Mouse (Mus musculus) splenic B cell, adult 2 months (primary cell): ENCODE measurements around the gene Clip1.

Experiments
- DNase-seq: peaks from one replicate; pipeline ENCODE4 v3.0.0-alpha.2; 2011; ENCODE audit warnings: low read depth, low spot score
- H3K27me3 ChIP-seq: 2 replicates; pipeline ENCODE4 v1.6.1; 2012; ENCODE audit warnings: mild to moderate bottlenecking, low read length, moderate library complexity, mixed read lengths; ENCODE audit not compliant: control insufficient read depth, poor library complexity, insufficient read depth, severe bottlenecking
- H3K36me3 ChIP-seq: 2 replicates; pipeline ENCODE4 v1.6.1; 2012; ENCODE audit warnings: mild to moderate bottlenecking, low read length, moderate library complexity, mixed read lengths; ENCODE audit not compliant: control insufficient read depth, poor library complexity, insufficient read depth, severe bottlenecking

Clip1 gene

GRCm38 (mm10) chr5:123654937-123655336 is 29.5 kb downstream of the Clip1 start:
- DNase-seq = no peak
- H3K27me3 ChIP-seq = no peaks in the 10 kb centered on the region
- no peaks in the 10 kb centered on the region for H3K36me3 ChIP-seq

- DNase-seq = no peak
- H3K36me3 ChIP-seq = no peaks in the 10 kb centered on the region
- no peaks in the 10 kb centered on the region for H3K27me3 ChIP-seq
Measured at GRCm38 (mm10) chr5:123653287-123653801, 31.1 kb downstream of the Clip1 start.

- Histone ChIP-seq H3K27me3 (no peaks in the 10 kb centered on the region), H3K36me3 (0 out of 2 replicates have a peak, but pooled peaks cover 2% of the 10 kb centered on the region)
- DNase-seq = no peak
Measured at GRCm38 (mm10) chr5:123650825-123651224, 33.6 kb downstream of the Clip1 start.

GRCm38 (mm10) chr5:123642401-123642800 is 42.0 kb downstream of the Clip1 start:
- DNase-seq = no peak
- H3K27me3 ChIP-seq = no peaks in the 10 kb centered on the region
- 0 out of 2 replicates have a peak, but pooled peaks cover 13% of the 10 kb centered on the region for H3K36me3 ChIP-seq

- no peaks in the 10 kb centered on the region for H3K27me3 ChIP-seq
- 0 out of 2 replicates have a peak, but pooled peaks cover 13% of the 10 kb centered on the region for H3K36me3 ChIP-seq
- DNase-seq = no peak
Measured at GRCm38 (mm10) chr5:123641259-123641900, 43.0 kb downstream of the Clip1 start.

- H3K36me3 ChIP-seq = 0 out of 2 replicates have a peak, but pooled peaks cover 10% of the 10 kb centered on the region
- H3K27me3 ChIP-seq = no peaks in the 10 kb centered on the region
- no peak for DNase-seq
Measured at GRCm38 (mm10) chr5:123640181-123640580, 44.2 kb downstream of the Clip1 start.

GRCm38 (mm10) chr5:123631210-123631609 is 53.2 kb downstream of the Clip1 start:
- H3K27me3 ChIP-seq = no peaks in the 10 kb centered on the region
- no peaks in the 10 kb centered on the region; the same call in 1 of the 2 replicates for H3K36me3 ChIP-seq
- no peak for DNase-seq

GRCm38 (mm10) chr5:123626631-123627030 is 57.8 kb downstream of the Clip1 start:
- DNase-seq = peak; percentile 84
- 0 out of 2 replicates have a peak, but pooled peaks cover 2% of the 10 kb centered on the region for H3K36me3 ChIP-seq
- no peaks in the 10 kb centered on the region for H3K27me3 ChIP-seq

GRCm38 (mm10) chr5:123622421-123622820 is 62.0 kb downstream of the Clip1 start:
- Histone ChIP-seq H3K36me3 (0 out of 2 replicates have a peak, but pooled peaks cover 3% of the 10 kb centered on the region), H3K27me3 (no peaks in the 10 kb centered on the region)
- DNase-seq = no peak

- peak; percentile 64 for DNase-seq
- H3K27me3 ChIP-seq = no peaks in the 10 kb centered on the region
- peaks cover 4% of the 10 kb centered on the region; the same call in 1 of the 2 replicates for H3K36me3 ChIP-seq
Measured at GRCm38 (mm10) chr5:123618558-123618957, 65.9 kb downstream of the Clip1 start.

GRCm38 (mm10) chr5:123614246-123614645 is 70.2 kb downstream of the Clip1 start:
- no peaks in the 10 kb centered on the region for H3K27me3 ChIP-seq
- DNase-seq = no peak
- H3K36me3 ChIP-seq = peaks cover 4% of the 10 kb centered on the region

- Histone ChIP-seq H3K36me3 (peaks cover 2% of the 10 kb centered on the region), H3K27me3 (no peaks in the 10 kb centered on the region)
- peak; percentile 75 for DNase-seq
Measured at GRCm38 (mm10) chr5:123609843-123610242, 74.6 kb downstream of the Clip1 start.

- DNase-seq = no peak
- peaks cover 2% of the 10 kb centered on the region for H3K36me3 ChIP-seq
- H3K27me3 ChIP-seq = no peaks in the 10 kb centered on the region
Measured at GRCm38 (mm10) chr5:123609416-123609815, 75.0 kb downstream of the Clip1 start.

- DNase-seq = no peak
- H3K27me3 ChIP-seq = no peaks in the 10 kb centered on the region
- peaks cover 2% of the 10 kb centered on the region for H3K36me3 ChIP-seq
Measured at GRCm38 (mm10) chr5:123607211-123607669, 77.2 kb downstream of the Clip1 start.

GRCm38 (mm10) chr5:123603496-123603895 is 80.9 kb downstream of the Clip1 start:
- H3K36me3 ChIP-seq = no peaks in the 10 kb centered on the region; the same call in 1 of the 2 replicates
- DNase-seq = no peak
- H3K27me3 ChIP-seq = no peaks in the 10 kb centered on the region
